Mouse (Mus musculus): ENCODE measurements around the gene Fmo1.

DNA sequence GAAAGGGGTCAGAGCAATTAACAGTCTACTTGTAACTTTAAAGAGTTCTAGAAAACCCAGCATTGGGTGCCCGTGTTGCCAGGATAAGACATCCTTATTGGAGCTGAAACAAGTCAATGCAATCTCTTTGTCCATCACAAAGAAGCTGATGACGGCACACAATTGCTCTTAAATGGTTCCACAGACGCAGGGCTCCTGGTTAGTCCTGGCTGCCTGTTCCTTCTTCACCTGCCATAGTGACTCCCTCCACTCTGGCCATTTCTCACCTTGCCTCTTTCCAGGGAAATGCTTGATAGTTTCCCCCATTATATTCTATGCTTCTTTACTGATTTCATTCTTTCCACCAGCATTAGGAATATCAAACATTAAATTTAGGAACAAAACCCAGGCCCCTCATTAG, 57.9 kb downstream of the Fmo1 start:
- no peak for TF ChIP-seq POLR2AphosphoS2 (IDR thresholded peaks at IDR 0.05; ENCODE audit: low read length)
- no peak for TF ChIP-seq POLR2A (IDR thresholded peaks at IDR 0.05; ENCODE audit: control insufficient read depth in 1 of 2, insufficient read depth in 1 of 2, low read depth in 1 of 2, low read length in 2 of 2, poor library complexity in 1 of 2)
- TF ChIP-seq ZMIZ1 (IDR thresholded peaks at IDR 0.05; ENCODE audit: low read depth, low read length) = no peak
- TF ChIP-seq NELFE (IDR thresholded peaks at IDR 0.05; ENCODE audit: low read depth, low read length) = no peak
- no peak for TF ChIP-seq CTCF (IDR thresholded peaks at IDR 0.05 in 2 of 3, conservative IDR thresholded peaks at IDR 0.05 in 1 of 3; ENCODE audit: control insufficient read depth in 1 of 3, insufficient read depth in 1 of 3, low read depth in 2 of 3, low read length in 3 of 3, poor library complexity in 1 of 3, severe bottlenecking in 1 of 3)
- TF ChIP-seq ZC3H11A (IDR thresholded peaks at IDR 0.05; ENCODE audit: low read depth, low read length) = no peak
